Mouse (Mus musculus) lung, postnatal 0 days (tissue): Measurements from ENCODE around the gene Camta1. TPM values are rescaled to one million over a fixed set of nuclear protein-coding genes. Genes with fewer than 3 reads are reported as not detected.

Experiments
- ATAC-seq: fragments of 200-750 bp; cut with Nextera tagmentation; 2 replicates; pipeline ENCODE4 v1.8.0; 2017; ENCODE audit warnings: moderate library complexity
- DNase-seq: peaks from one replicate; pipeline ENCODE4 v3.0.0-alpha.2; 2016; ENCODE audit warnings: low spot score
- H3K27ac ChIP-seq: fragments of 300-500 bp; sonication (generic); 2 replicates; pipeline ENCODE4 v1.5.1; 2014; ENCODE audit warnings: antibody characterized with exemption, mild to moderate bottlenecking, low read length, mixed read lengths
- H3K27me3 ChIP-seq: fragments of 300-500 bp; sonication (generic); replicated peaks from 2 replicates; pipeline ENCODE4 v1.6.1; 2014; ENCODE audit warnings: low read length, mixed read lengths; ENCODE audit not compliant: insufficient read depth
- H3K36me3 ChIP-seq: fragments of 300-500 bp; sonication (generic); 2 replicates; pipeline ENCODE4 v1.6.1; 2014; ENCODE audit warnings: low read length, mixed read lengths; ENCODE audit not compliant: insufficient read depth
- H3K4me1 ChIP-seq: fragments of 300-500 bp; sonication (generic); 2 replicates; pipeline ENCODE4 v1.6.1; 2014; ENCODE audit warnings: antibody characterized with exemption, low read depth, low read length, mixed read lengths; ENCODE audit not compliant: insufficient read depth
- H3K4me2 ChIP-seq: fragments of 300-500 bp; sonication (generic); replicated peaks from 2 replicates; pipeline ENCODE4 v1.6.1; 2014; ENCODE audit warnings: low read depth, mild to moderate bottlenecking, low read length, moderate library complexity, mixed read lengths
- H3K4me3 ChIP-seq: fragments of 300-500 bp; sonication (generic); 2 replicates; pipeline ENCODE4 v1.5.1; 2014; ENCODE audit warnings: low read depth, low read length
- H3K9ac ChIP-seq: fragments of 300-500 bp; sonication (generic); replicated peaks from 2 replicates; pipeline ENCODE4 v1.6.1; 2014; ENCODE audit warnings: low read depth, mild to moderate bottlenecking
- H3K9me3 ChIP-seq: fragments of 300-500 bp; sonication (generic); 2 replicates; pipeline ENCODE4 v1.6.1; 2016; ENCODE audit warnings: low read length, mixed read lengths
- CTCF ChIP-seq: IDR thresholded peaks from 2 replicates; pipeline ENCODE4 v1.5.1; 2016; ENCODE audit warnings: antibody characterized with exemption, mild to moderate bottlenecking
- EP300 ChIP-seq: IDR thresholded peaks from 2 replicates; pipeline ENCODE4 v1.6.1; 2016; ENCODE audit warnings: antibody characterized with exemption, mild to moderate bottlenecking, control low read depth
- WGBS: fragments of 180-500 bp; shearing (Covaris S2); extraction: QIAGEN DNeasy Blood & Tissue Kit; methylation state at CpG from one replicate; pipeline ENCODE4 v1.1.7; 2014; 5-methylcytosine and 5-hydroxymethylcytosine counted together
- polyA plus RNA-seq: library from polyadenylated mRNA; unstranded; fragments of >200 nt; fragmentation: Nextera tagmentation; extraction: Ambion mirVana; gene quantifications from 2 replicates; pipeline ENCODE4 v1.2.1, GENCODE M21; 2015

Camta1 gene
- polyA plus RNA-seq, 1 experiment from 2014 or later: 86.4 TPM

- WGBS: 75% methylated on average over 11 of the region's 12 CpGs
- no peak for ATAC-seq
Measured at GRCm38 (mm10) chr4:151739348-151739956, 122.2 kb downstream of the Camta1 start.

DNA sequence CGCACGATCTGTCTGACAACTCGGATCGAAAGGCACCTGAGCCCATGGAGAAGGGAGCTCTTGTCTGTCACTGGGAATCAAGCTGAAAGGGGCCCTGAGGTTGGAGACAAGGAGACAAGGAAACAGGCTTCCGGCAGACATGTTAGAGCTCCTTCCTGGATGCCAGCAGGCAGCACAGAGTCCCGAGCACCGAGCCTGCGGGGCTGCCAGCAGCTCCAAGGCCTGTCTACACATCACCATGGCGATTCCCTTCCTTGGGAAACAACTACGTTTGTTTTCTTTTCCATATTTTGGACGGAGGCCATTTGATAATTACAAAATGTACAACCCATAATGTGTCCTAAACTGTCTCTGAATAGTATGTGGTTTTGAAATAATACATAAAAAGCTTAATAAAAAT lies 122.8 kb downstream of the Camta1 start:
- Histone ChIP-seq H3K36me3 (no peaks in the 10 kb centered on the region), H3K4me3 (no peak overlapping the region), H3K4me2 (no peak overlapping the region), H3K27me3 (no peaks in the 10 kb centered on the region), H3K9me3 (no peaks in the 10 kb centered on the region), H3K4me1 (peaks cover 4% of the 10 kb centered on the region; the same call in 1 of the 2 replicates), H3K27ac (no peak overlapping the region), H3K9ac (no peak overlapping the region)
- TF ChIP-seq CTCF (no peak), EP300 (no peak)
- ATAC-seq (no peak), DNase-seq (no peak)
- 47% methylated on average over 11 of the region's 11 CpGs for WGBS

More at GRCm38 (mm10) chr4:151739348-151739956, 122.2 kb downstream of the Camta1 start:
- Histone ChIP-seq H3K4me3 (no peak overlapping the region), H3K9ac (no peak overlapping the region), H3K4me1 (peaks cover 4% of the 10 kb centered on the region; the same call in 1 of the 2 replicates), H3K27ac (no peak overlapping the region), H3K27me3 (no peaks in the 10 kb centered on the region), H3K36me3 (no peaks in the 10 kb centered on the region), H3K4me2 (no peak overlapping the region), H3K9me3 (no peaks in the 10 kb centered on the region)
- DNase-seq: no peak
- no peak for TF ChIP-seq EP300
- no peak for TF ChIP-seq CTCF

GRCm38 (mm10) chr4:151738280-151738679 lies 123.4 kb downstream of the Camta1 start:
- Histone ChIP-seq H3K9ac (no peak overlapping the region), H3K27ac (no peak overlapping the region), H3K9me3 (no peaks in the 10 kb centered on the region), H3K27me3 (no peaks in the 10 kb centered on the region), H3K4me2 (no peak overlapping the region), H3K4me3 (no peak overlapping the region), H3K4me1 (peaks cover 4% of the 10 kb centered on the region; the same call in 1 of the 2 replicates), H3K36me3 (no peaks in the 10 kb centered on the region)
- TF ChIP-seq CTCF (no peak), EP300 (no peak)
- no peak for DNase-seq
- WGBS: 46% methylated on average over 5 of the region's 5 CpGs
- no peak for ATAC-seq

GRCm38 (mm10) chr4:151732668-151733067 lies 129.0 kb downstream of the Camta1 start:
- 53% methylated on average over 10 of the region's 10 CpGs for WGBS
- no peak overlapping the region for H3K27ac ChIP-seq
- no peak overlapping the region for H3K9ac ChIP-seq
- no peak for DNase-seq
- H3K4me2 ChIP-seq: no peak overlapping the region
- H3K36me3 ChIP-seq: no peaks in the 10 kb centered on the region
- TF ChIP-seq CTCF (no peak), EP300 (no peak)
- no peaks in the 10 kb centered on the region for H3K27me3 ChIP-seq
- no peaks in the 10 kb centered on the region for H3K9me3 ChIP-seq
- H3K4me3 ChIP-seq: no peak overlapping the region
- ATAC-seq: no peak
- no peaks in the 10 kb centered on the region for H3K4me1 ChIP-seq

DNA sequence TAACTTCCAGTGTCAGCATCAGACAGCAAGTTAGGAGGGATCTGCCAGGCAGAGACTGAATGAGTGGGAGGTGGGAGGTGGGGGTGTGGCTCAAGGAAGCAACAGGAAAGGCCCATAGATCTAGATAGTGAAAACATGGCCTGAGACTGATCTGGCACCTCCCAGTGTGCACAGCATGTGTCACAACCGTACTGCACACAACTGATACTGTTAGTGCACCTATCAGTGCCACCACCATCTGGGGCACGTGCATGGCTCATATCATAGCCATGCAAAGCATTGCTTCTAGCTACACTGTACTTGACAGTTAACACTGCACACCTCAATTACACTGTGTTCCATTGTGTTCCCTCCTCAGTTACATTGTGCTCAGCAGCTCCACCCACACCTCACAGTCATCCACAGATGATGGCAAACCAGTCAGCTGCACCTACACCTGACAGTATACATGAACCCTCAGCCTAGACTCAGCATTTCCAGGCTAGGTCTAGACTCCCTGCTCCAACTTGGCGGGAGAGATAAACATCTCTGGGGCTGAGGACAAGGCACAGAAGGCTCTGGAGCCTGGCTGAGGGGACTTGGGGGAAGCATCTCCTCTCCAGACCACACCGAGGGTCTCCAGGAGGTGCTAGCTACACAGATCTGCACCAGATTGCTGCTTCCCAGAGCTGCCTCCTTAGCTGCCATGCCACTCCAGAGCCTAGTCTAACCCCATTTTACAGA lies 131.5 kb downstream of the Camta1 start:
- Histone ChIP-seq H3K4me1 (no peaks in the 10 kb centered on the region), H3K9me3 (no peaks in the 10 kb centered on the region), H3K27ac (no peak overlapping the region), H3K36me3 (no peaks in the 10 kb centered on the region), H3K4me3 (no peak overlapping the region), H3K9ac (no peak overlapping the region), H3K4me2 (no peak overlapping the region), H3K27me3 (no peaks in the 10 kb centered on the region)
- ATAC-seq: no peak
- DNase-seq: no peak
- no peak for TF ChIP-seq EP300
- no peak for TF ChIP-seq CTCF
- 53% methylated on average over 4 of the region's 4 CpGs for WGBS

DNA sequence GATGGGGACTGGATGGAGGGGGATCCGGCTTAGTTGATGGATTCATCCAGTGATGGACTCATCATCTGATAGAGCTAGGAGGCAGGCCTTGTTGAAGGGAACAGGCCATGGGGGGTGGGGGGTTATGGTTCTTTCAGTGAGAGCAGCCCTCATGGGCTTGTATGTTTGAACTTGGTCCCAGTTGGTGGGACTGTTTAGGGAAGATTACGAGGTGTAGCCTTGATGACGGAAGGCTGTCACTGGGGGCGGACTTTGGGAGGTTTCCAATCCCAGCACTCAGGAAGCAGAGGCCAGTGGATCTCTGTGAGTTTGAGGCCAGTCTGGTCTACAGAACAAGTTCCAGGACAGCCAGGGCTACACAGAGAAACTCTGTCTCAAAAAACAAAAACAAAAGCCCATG lies 132.6 kb downstream of the Camta1 start:
- no peak overlapping the region for H3K9ac ChIP-seq
- no peaks in the 10 kb centered on the region for H3K27me3 ChIP-seq
- H3K4me1 ChIP-seq: no peaks in the 10 kb centered on the region
- WGBS: 47% methylated on average over 4 of the region's 4 CpGs
- DNase-seq: no peak
- no peak overlapping the region for H3K4me3 ChIP-seq
- TF ChIP-seq EP300: no peak
- no peak for TF ChIP-seq CTCF
- H3K36me3 ChIP-seq: no peaks in the 10 kb centered on the region
- no peak overlapping the region for H3K27ac ChIP-seq
- no peak for ATAC-seq
- H3K4me2 ChIP-seq: no peak overlapping the region
- H3K9me3 ChIP-seq: no peaks in the 10 kb centered on the region
